Mouse (Mus musculus): ENCODE results near the gene Rpl24. TPM values are rescaled to one million over a fixed set of nuclear protein-coding genes. Genes with fewer than 3 reads are reported as not detected.

Rpl24 gene
- 120 TPM for polyA plus RNA-seq (2014; fragmentation: Illumina TruSeq; extraction: RNeasy Lipid Tissue Mini Kit (QIAGEN cat#74804); ENCODE audit: low read depth, low replicate concordance)

DNA sequence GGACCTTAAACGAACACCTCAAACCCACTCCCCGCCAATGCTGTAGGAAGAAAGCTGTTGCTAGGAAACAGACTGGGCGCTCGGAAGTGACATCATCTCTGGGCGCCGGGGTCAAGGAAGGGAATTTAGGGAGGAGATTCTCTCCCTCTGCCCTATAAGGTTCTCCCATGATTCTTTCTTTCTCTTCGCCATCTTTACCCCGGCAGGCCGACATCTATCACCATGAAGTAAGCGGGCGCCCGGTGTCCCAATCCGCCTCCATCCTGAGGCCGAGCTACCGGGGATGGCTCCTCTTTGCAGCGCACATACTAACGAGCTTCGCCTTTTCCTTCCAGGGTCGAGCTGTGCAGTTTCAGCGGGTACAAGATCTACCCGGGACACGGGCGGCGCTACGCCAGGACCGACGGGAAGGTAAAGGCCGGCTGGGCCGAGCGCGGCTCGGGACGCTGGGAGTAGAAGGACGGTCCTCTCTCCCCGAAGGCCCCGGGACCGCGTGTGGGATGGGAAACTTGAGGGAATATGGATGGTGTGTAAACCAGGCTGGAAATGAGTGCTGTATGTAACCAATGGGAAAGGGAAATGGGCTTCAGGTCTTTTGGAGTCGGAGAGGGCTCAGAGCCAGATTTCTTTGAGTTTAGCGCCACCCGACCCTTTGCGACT is at the start of gene Rpl24:
Gene Rpl24, plus strand, starts transcription at position 64 of the 660 bp plus-strand sequence.

DNA sequence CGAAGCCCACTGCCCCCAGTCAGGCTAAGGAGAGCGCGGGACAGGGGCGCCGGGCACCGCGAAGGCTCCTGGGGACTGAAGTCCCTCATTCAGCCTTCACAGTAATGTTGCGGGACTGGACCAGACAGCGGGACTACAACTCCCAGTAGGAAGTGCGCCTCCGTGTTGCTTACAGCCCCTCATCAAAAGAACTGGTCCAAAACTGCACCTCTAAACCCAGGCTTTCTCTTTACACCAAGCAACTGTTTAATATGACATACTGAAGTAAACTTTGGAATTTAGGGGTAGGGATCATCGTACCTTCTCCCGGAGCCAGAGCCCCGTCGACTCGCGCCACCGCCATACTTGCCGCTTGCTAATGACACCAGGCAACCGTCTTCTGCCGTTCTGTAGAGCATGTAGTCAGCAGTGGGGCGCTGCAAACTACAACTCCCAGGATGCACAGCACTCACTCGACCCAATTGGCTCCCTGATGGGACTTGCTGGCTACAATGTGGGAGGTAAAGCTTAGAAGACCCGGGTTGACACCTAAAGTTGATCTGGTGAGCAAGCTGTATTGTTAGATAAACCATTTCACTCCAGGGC is 31.5 kb upstream of the Rpl24 start, which contains the start of gene Cep97:
Gene Cep97, minus strand, starts transcription at position 403 of the 585 bp plus-strand sequence.

DNA sequence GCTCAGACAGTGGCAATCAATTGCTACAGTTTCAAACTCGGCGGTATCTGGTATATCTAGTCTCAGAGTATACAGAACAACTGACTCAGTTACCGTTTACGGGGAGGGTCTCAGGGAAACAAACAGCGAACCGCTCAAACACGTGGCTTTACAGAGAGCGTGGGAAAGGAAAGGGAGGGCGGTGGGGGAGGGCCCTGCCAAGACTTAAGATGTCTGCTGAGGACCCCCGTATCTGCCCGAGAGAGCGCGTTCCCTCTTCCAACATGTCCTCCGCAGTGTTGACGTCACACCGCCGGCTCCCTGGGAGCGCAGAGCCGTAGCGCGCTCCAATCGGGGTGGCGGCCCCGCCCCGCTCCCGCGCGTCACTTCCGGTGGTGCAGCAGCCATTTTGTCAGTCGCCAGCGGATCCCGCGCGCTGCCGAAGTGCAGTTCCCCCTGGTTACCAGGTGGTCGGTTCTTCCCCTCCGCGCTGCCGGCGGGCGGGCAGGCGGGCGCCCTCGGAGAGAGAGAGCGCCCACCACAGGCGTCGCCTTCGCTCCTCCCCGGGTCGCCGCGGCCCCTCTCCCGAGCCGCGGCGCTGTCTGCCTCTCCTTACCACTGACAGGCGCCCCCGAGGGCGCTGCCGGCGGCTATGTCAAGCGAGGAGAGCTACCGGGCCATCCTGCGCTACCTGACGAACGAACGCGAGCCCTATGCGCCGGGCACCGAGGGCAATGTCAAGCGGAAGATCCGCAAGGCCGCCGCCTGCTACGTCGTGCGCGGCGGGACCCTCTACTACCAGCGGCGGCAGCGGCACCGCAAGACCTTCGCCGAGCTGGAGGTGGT is 7.6 kb downstream of the Rpl24 start, which contains the start of gene Zbtb11:
Gene Zbtb11, plus strand, starts transcription at position 453 of the 825 bp plus-strand sequence.

Other genes starting within 250 kb of the Rpl24 start
- 2.7 TPM for gene Nfkbiz, start 127.4 kb upstream of the Rpl24 start, polyA plus RNA-seq (2014; fragmentation: Illumina TruSeq; extraction: RNeasy Lipid Tissue Mini Kit (QIAGEN cat#74804); ENCODE audit: low read depth, low replicate concordance)
- gene Nxpe3, start 71.0 kb upstream of the Rpl24 start, polyA plus RNA-seq (2014; fragmentation: Illumina TruSeq; extraction: RNeasy Lipid Tissue Mini Kit (QIAGEN cat#74804); ENCODE audit: low read depth, low replicate concordance), result 10.5 TPM
- gene Cep97, start 31.4 kb upstream of the Rpl24 start, polyA plus RNA-seq (2014; fragmentation: Illumina TruSeq; extraction: RNeasy Lipid Tissue Mini Kit (QIAGEN cat#74804); ENCODE audit: low read depth, low replicate concordance), result 14.4 TPM
- 27.1 TPM for gene Zbtb11, start 7.6 kb downstream of the Rpl24 start, polyA plus RNA-seq (2014; fragmentation: Illumina TruSeq; extraction: RNeasy Lipid Tissue Mini Kit (QIAGEN cat#74804); ENCODE audit: low read depth, low replicate concordance)
- 112 TPM for gene Pcnp, start 63.5 kb downstream of the Rpl24 start, polyA plus RNA-seq (2014; fragmentation: Illumina TruSeq; extraction: RNeasy Lipid Tissue Mini Kit (QIAGEN cat#74804); ENCODE audit: low read depth, low replicate concordance)
- 16.8 TPM for gene Trmt10c, start 71.5 kb downstream of the Rpl24 start, polyA plus RNA-seq (2014; fragmentation: Illumina TruSeq; extraction: RNeasy Lipid Tissue Mini Kit (QIAGEN cat#74804); ENCODE audit: low read depth, low replicate concordance)
- gene Senp7, start 82.1 kb downstream of the Rpl24 start, polyA plus RNA-seq (2014; fragmentation: Illumina TruSeq; extraction: RNeasy Lipid Tissue Mini Kit (QIAGEN cat#74804); ENCODE audit: low read depth, low replicate concordance), result 19.8 TPM
- gene Impg2, start 238.0 kb downstream of the Rpl24 start, polyA plus RNA-seq (2014; fragmentation: Illumina TruSeq; extraction: RNeasy Lipid Tissue Mini Kit (QIAGEN cat#74804); ENCODE audit: low read depth, low replicate concordance), result 69.3 TPM